Mouse (Mus musculus) CH12.LX (cell line): ENCODE data around the gene Thrb.

Experiments used
- CTCF ChIP-seq, 2 experiments: IDR thresholded peaks in 1 of 2; conservative IDR thresholded peaks in 1 of 2; 2 replicates each; pipeline ENCODE4 v1.5.1; 2011 to 2012; ENCODE audit warnings: low read depth in 2 of 2, low read length in 2 of 2, improper control_type of control experiment in 1 of 2, inconsistent platforms in 1 of 2, mild to moderate bottlenecking in 1 of 2, moderate library complexity in 1 of 2
- EP300 ChIP-seq: IDR thresholded peaks from 2 replicates; pipeline ENCODE4 v1.6.1; 2011; ENCODE audit warnings: low read length, improper control_type of control experiment
- GABPA ChIP-seq: IDR thresholded peaks from 2 replicates; pipeline ENCODE4 v1.6.1; 2012; ENCODE audit warnings: low read depth, low read length, improper control_type of control experiment, inconsistent platforms; ENCODE audit not compliant: insufficient replicate concordance
- HCFC1 ChIP-seq: IDR thresholded peaks from 2 replicates; pipeline ENCODE4 v1.6.1; 2012; ENCODE audit warnings: low read depth, mild to moderate bottlenecking, inconsistent platforms, low read length, improper control_type of control experiment
- MAFK ChIP-seq: IDR thresholded peaks from 2 replicates; pipeline ENCODE4 v1.6.1; 2011; ENCODE audit warnings: low read length, improper control_type of control experiment; ENCODE audit not compliant: insufficient replicate concordance
- MAX ChIP-seq: IDR thresholded peaks from 2 replicates; pipeline ENCODE4 v1.6.1; 2011; ENCODE audit warnings: low read length, improper control_type of control experiment
- MEF2A ChIP-seq: IDR thresholded peaks from 2 replicates; pipeline ENCODE4 v1.6.1; 2014; ENCODE audit warnings: low read depth, mild to moderate bottlenecking, inconsistent platforms, low read length, improper control_type of control experiment, borderline replicate concordance
- MYC ChIP-seq: IDR thresholded peaks from 2 replicates; pipeline ENCODE4 v1.6.1; 2011; ENCODE audit warnings: low read depth, mild to moderate bottlenecking, improper control_type of control experiment, low read length
- RCOR1 ChIP-seq: conservative IDR thresholded peaks from 2 replicates; pipeline ENCODE4 v1.6.1; 2012; ENCODE audit warnings: low read depth, mild to moderate bottlenecking, inconsistent platforms, low read length, improper control_type of control experiment
- UBTF ChIP-seq: IDR thresholded peaks from 2 replicates; pipeline ENCODE4 v1.6.1; 2012; ENCODE audit warnings: low read depth, mild to moderate bottlenecking, inconsistent platforms, low read length, improper control_type of control experiment, moderate library complexity
- ZC3H11A ChIP-seq: IDR thresholded peaks from 2 replicates; pipeline ENCODE4 v1.6.1; 2012; ENCODE audit warnings: low read depth, mild to moderate bottlenecking, inconsistent platforms, low read length, improper control_type of control experiment
- ZKSCAN1 ChIP-seq: IDR thresholded peaks from 2 replicates; pipeline ENCODE4 v1.6.1; 2012; ENCODE audit warnings: low read depth, inconsistent platforms, low read length, improper control_type of control experiment, borderline replicate concordance
- ZMIZ1 ChIP-seq: IDR thresholded peaks from 2 replicates; pipeline ENCODE4 v1.6.1; 2012; ENCODE audit warnings: low read depth, mild to moderate bottlenecking, inconsistent platforms, low read length, improper control_type of control experiment

- TF ChIP-seq ZKSCAN1, result no peak
- no peak for TF ChIP-seq CTCF (conservative IDR thresholded peaks at IDR 0.05 in 1 of 2, IDR thresholded peaks at IDR 0.05 in 1 of 2; ENCODE audit: low read depth in 2 of 2, low read length in 2 of 2)
- no peak for TF ChIP-seq RCOR1
- TF ChIP-seq GABPA, result no peak
- no peak for TF ChIP-seq UBTF
- no peak for TF ChIP-seq ZC3H11A
- no peak for TF ChIP-seq MYC
- TF ChIP-seq MAX, result no peak
- TF ChIP-seq HCFC1, result no peak
- TF ChIP-seq MAFK, result no peak
- no peak for TF ChIP-seq MEF2A
- no peak for TF ChIP-seq ZMIZ1
- no peak for TF ChIP-seq EP300
Measured at GRCm38 (mm10) chr14:17975786-17976185, 315.7 kb downstream of the Thrb start.
